Mouse (Mus musculus): ENCODE data around the gene Cped1.

DNA sequence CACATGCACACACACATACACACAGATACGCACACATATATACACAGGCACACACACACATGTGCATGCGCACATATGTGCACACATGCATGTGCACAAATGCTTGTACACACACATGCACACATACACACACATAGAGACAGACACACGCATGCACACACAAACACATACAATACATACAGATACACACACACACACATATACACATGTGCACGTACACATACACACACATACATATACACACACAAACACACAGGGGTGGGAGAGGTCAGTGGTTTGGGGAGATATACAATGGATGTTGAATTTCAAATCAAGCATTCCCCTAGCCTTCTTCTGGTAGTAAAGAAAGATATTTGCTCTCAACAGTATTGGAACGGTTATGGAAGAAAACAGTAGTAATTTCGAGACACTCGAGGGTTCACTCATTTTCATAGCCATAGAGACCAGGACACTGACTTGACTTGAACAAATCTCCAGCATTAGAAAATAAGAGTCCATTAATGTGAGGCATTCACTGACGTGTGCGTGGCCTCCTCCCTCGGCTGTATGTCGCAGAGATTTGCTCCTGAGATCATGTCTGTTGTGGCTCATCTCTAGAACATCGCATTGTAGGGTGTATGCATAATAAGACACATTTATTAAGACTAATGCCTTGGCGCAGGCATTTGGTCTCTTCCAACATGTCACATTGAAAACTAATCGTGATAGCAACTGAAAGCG is 85.0 kb downstream of the Cped1 start:
- TF ChIP-seq CTCF (IDR thresholded peaks at IDR 0.05) (no peak), EP300 (IDR thresholded peaks at IDR 0.05) (no peak)
